Mouse (Mus musculus) brain, embryonic 14.5 days (tissue): ENCODE measurements around the gene Papolb. TPM values are rescaled to one million over a fixed set of nuclear protein-coding genes. Genes with fewer than 3 reads are reported as not detected.

Source experiments
- DNase-seq: peaks from one replicate; pipeline ENCODE4 v3.0.0-alpha.2; 2011; ENCODE audit warnings: low read depth
- CTCF ChIP-seq: fragments of 200-500 bp; IDR thresholded peaks from 2 replicates; pipeline ENCODE4 v1.5.1; 2012; ENCODE audit warnings: inconsistent platforms, mild to moderate bottlenecking, moderate library complexity, borderline replicate concordance; ENCODE audit not compliant: insufficient read depth, insufficient read length; ENCODE audit errors: extremely low read depth
- POLR2A ChIP-seq: fragments of 200-500 bp; IDR thresholded peaks from 2 replicates; pipeline ENCODE4 v1.6.1; 2012; ENCODE audit warnings: mild to moderate bottlenecking, inconsistent platforms, borderline replicate concordance; ENCODE audit not compliant: poor library complexity, insufficient read depth, insufficient read length, severe bottlenecking; ENCODE audit errors: extremely low read depth
- polyA plus RNA-seq: library from polyadenylated mRNA; depleted of rRNA; stranded (reverse); fragments of >200 nt; gene quantifications from 2 replicates; pipeline ENCODE4 v1.2.3, GENCODE M21; 2012; rRNA removed

The Papolb gene
- 0.34 and 0.49 TPM in 2 replicates for polyA plus RNA-seq

DNA sequence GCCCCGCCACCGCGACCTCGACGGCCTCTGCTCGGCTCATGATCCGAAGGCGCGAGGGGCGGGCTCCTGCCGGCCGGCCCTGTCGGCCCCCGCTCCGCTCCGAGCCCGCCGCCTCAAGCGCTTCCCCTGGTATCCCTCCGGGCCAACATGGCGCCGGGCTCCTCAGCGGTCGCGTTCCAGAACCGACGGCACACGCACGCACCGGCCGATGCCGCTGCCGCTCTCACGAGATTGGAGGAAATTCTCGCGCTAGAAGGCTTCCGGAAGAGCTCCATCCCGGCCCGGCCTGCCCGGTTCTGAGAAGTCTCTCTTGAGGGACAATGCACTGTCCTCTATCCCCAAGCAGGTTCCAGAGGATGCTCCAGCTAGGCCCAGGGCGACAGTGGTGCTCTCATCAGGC lies at the start of gene Papolb:
Gene Papolb, minus strand, starts transcription at position 162 of the 400 bp plus-strand sequence.
- TF ChIP-seq CTCF: no peak
- no peak for TF ChIP-seq POLR2A
- no peak for DNase-seq

- TF ChIP-seq CTCF (peak; percentile 15; the same call in 1 of the 2 replicates), POLR2A (no peak)
Measured at GRCm38 (mm10) chr5:142578192-142578591, 48.3 kb upstream of the Papolb start.

DNA sequence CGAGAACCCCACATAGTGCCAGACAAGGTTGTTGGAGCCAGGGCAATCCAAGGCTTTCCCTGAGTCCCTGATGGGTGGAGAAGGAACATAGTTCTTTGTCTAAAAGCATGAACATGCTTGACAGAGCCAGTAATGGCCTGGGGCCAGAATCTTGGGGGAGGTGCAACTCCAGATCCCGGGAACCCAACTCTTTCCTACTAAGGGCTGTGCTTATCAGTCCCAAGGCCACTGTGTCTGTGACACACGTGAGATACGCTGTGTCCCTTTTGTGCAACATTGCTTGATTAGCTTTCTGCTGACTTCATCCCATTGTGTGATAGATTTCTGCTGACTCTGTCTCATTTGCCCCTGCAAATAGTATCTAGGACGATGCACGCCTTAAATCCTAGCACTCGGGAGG lies 47.0 kb upstream of the Papolb start:
- TF ChIP-seq POLR2A: no peak
- TF ChIP-seq CTCF: no peak
- peak; percentile 55 for DNase-seq

More at GRCm38 (mm10) chr5:142578192-142578591, 48.3 kb upstream of the Papolb start:
- no peak for DNase-seq

DNA sequence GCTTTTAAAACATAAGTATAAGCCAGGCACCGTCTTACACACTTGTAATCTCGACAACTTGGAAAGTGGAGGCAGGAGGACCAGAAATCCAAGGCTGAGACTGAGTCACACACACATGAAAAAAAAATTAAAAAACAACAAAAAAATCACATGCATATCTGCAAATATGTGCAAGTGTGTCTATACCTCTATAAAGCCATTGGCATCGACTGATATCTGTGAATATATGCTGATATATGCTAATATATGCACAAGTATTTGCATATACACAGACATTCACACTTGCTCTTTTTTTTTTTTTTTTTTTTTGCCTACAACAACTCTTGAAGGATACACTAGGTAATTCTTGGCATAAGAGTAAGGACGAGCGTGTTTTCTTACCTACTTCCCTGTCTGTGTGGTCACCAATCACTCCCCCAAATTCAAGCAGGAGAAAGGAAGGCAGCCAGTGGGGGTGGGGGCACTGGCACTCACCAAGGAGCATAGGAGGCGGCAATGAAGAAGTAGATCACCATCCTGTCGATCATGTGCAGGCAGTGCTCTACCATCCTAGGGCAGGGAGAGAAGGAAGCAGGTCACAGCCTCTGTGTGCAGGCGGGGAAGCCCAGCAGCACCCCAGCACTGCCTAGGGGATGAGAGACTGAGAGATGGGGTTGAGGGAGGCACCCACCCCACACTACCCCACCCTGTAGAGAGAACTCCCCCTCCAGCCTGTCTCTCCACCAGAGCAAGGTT lies 44.6 kb upstream of the Papolb start:
- TF ChIP-seq CTCF: no peak
- no peak for TF ChIP-seq POLR2A

DNA sequence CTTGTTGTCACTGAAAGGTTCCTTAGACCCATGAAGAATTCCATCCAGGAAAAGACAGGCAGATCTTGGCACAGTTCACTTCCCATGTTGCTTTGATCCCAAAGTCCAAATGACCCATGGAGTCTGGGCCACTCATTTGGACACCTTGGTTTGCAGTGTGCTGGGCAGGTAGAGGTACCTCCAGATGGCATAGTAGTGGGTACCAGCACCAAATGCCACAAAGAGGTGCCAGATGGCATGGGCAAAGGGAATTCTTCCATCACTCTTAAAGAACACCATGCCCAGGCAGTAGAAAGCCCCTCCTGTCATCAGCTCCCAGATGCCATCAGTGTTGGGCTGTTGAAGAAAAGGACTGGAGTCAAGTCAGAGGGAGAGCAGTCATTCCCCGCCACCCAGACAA lies 34.7 kb upstream of the Papolb start:
- TF ChIP-seq CTCF: no peak
- TF ChIP-seq POLR2A: no peak
- no peak for DNase-seq

More for the DNA sequence above, 44.6 kb upstream of the Papolb start:
- DNase-seq: peak; percentile 35

DNA sequence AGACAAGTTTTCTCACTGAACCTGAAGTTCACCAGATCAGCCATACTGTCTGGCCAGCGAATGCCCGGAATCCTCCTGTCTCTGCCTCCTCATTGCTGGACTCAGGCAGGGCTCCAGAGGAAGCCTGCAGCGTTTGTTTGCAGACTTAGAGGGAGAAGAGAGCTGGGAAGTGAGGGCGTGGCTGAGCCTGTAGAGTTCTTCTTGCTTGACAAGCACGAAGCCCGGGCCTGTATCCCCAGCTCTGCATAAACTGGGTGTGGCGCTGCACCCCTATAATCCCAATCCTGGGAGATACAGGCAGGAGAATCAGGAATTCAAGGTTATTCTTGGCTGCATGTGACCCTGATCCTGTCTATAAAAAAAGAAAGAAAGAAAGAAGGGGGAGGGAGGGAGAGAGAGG lies 30.4 kb upstream of the Papolb start:
- DNase-seq: no peak
- no peak for TF ChIP-seq CTCF
- no peak for TF ChIP-seq POLR2A

GRCm38 (mm10) chr5:142557397-142558067 lies 27.7 kb upstream of the Papolb start:
- DNase-seq: peak; percentile 91
- TF ChIP-seq CTCF (peak; percentile 86), POLR2A (no peak)

DNA sequence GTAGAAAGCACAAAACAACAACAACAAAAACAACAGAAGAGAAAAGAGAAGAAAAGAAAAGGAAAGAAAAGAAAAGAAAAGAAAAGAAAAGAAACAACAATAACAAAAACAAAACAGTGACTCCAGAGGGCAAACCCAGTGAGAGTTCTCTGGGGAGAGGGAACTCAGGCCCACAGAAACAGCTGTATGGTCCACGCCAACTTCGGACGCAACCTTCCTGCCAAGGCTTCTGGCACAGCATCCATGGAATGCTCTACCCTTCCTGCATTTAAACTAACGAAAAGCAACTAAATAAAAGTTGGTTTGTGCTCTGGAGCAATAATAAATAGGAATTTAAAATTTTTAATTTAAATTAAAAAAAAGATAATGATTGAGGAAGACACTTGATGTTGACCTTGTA lies 26.8 kb upstream of the Papolb start:
- no peak for TF ChIP-seq CTCF
- TF ChIP-seq POLR2A: no peak
- no peak for DNase-seq

- TF ChIP-seq POLR2A (no peak), CTCF (no peak)
Measured at GRCm38 (mm10) chr5:142555866-142556265, 26.0 kb upstream of the Papolb start.

GRCm38 (mm10) chr5:142550706-142551652 lies 21.1 kb upstream of the Papolb start, which contains the start of gene Radil:
TSS of gene Radil (minus strand) at chr5:142551098.
- peak; percentile 98 for DNase-seq
- TF ChIP-seq POLR2A: peak; percentile 50; the same call in 1 of the 2 replicates
- peak; percentile 73 for TF ChIP-seq CTCF

More at GRCm38 (mm10) chr5:142555866-142556265, 26.0 kb upstream of the Papolb start:
- no peak for DNase-seq

DNA sequence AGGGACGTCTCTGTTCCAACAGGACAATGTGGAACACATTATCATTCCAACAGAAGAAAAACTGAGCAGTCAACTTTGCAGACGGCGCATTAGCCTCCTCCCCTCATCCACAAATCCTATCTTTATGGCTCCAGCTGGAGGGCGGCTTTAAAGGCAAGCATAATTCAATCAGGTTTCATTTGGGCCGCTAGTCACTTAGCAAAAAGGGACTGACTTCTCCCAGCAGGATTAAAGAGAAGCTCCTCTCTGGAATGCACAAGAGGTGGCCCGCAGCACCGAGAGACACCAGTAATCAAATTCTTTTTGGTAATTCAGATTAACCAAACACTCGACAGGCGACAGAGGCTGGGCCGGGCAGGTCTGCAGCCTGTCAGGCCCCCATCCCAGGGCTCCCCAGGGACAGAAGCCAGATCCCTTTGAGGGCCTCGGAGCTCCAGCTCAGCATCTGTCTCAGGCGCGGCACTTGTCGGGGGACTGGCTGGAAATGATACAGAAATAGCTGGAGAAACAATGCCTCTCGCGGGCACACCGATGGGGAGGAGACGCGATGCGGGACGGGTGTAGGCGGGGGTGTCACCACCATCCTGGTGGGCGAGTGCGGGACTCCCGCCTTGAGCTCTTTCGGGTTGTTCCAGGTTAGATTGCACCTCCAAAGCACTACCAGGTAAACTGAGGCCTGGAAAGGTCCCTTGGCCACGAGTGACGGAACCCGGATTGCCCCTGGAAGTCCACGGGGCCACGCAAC lies 20.3 kb upstream of the Papolb start:
- TF ChIP-seq CTCF: no peak
- no peak for TF ChIP-seq POLR2A
- peak; percentile 67 for DNase-seq

- TF ChIP-seq POLR2A (no peak), CTCF (no peak)
- no peak for DNase-seq
Measured at GRCm38 (mm10) chr5:142549441-142549840, 19.6 kb upstream of the Papolb start.
